Mouse (Mus musculus): ENCODE data around the gene G0s2. TPM values are rescaled to one million over a fixed set of nuclear protein-coding genes. Genes with fewer than 3 reads are reported as not detected.
"Not testable (repeated sequence)": the region's sequence is repeated elsewhere in the genome, so short reads cannot be mapped to it uniquely, and the experiment has no call there.

Gene G0s2
- total RNA-seq, 2 experiments from 2014 or later: 6.7 to 10.2 TPM

GRCm38 (mm10) chr1:193287578-193287977, 14.6 kb upstream of the G0s2 start:
- no peak for DNase-seq

GRCm38 (mm10) chr1:193285766-193286325, 12.8 kb upstream of the G0s2 start:
- DNase-seq: not testable (repeated sequence)

- DNase-seq: no peak
Observed at GRCm38 (mm10) chr1:193284228-193284779, 11.3 kb upstream of the G0s2 start.

- no peak for DNase-seq
Observed at GRCm38 (mm10) chr1:193281344-193281743, 8.3 kb upstream of the G0s2 start.

GRCm38 (mm10) chr1:193279492-193279891, 6.5 kb upstream of the G0s2 start:
- no peak for DNase-seq

GRCm38 (mm10) chr1:193278414-193279045, 5.5 kb upstream of the G0s2 start:
- no peak for DNase-seq

- DNase-seq: no peak
Observed at GRCm38 (mm10) chr1:193274407-193275071, 1.5 kb upstream of the G0s2 start.

- DNase-seq: peak; percentile 23 to 37
Observed at GRCm38 (mm10) chr1:193272137-193272915, 691 bp downstream of the G0s2 start.

- no peak for DNase-seq
Observed at GRCm38 (mm10) chr1:193270965-193271763, 1.9 kb downstream of the G0s2 start.

- DNase-seq: no peak
Observed at GRCm38 (mm10) chr1:193265734-193266133, 7.3 kb downstream of the G0s2 start.

- no peak for DNase-seq
Observed at GRCm38 (mm10) chr1:193263955-193264598, 8.9 kb downstream of the G0s2 start, which contains the start of gene Hsd11b1. Gene Hsd11b1, minus strand, starts transcription at chr1:193264075.

- DNase-seq: peak in 1 of 2 experiments; percentile 30
Observed at GRCm38 (mm10) chr1:193263026-193263907, 9.8 kb downstream of the G0s2 start.

- peak in 1 of 2 experiments; percentile 9 for DNase-seq
Observed at GRCm38 (mm10) chr1:193261897-193262548, 11.0 kb downstream of the G0s2 start.

GRCm38 (mm10) chr1:193259559-193259958, 13.5 kb downstream of the G0s2 start:
- DNase-seq: no peak

- DNase-seq: peak; percentile 17 to 45
Observed at GRCm38 (mm10) chr1:193256621-193257098, 16.4 kb downstream of the G0s2 start.

- no peak for DNase-seq
Observed at GRCm38 (mm10) chr1:193256289-193256577, 16.8 kb downstream of the G0s2 start.

GRCm38 (mm10) chr1:193255488-193256288, 17.3 kb downstream of the G0s2 start:
- peak; percentile 71 to 82 for DNase-seq

- no peak for DNase-seq
Observed at GRCm38 (mm10) chr1:193255032-193255431, 18.0 kb downstream of the G0s2 start.

- DNase-seq: not testable (repeated sequence)
Observed at GRCm38 (mm10) chr1:193253895-193254294, 19.1 kb downstream of the G0s2 start.
